Mouse (Mus musculus): Measurements from ENCODE around the gene Lnx1.

The Lnx1 gene

GRCm38 (mm10) chr5:74602371-74602770, 100.3 kb downstream of the Lnx1 start:
- DNase-seq (ENCODE audit: low read depth) = no peak

DNA sequence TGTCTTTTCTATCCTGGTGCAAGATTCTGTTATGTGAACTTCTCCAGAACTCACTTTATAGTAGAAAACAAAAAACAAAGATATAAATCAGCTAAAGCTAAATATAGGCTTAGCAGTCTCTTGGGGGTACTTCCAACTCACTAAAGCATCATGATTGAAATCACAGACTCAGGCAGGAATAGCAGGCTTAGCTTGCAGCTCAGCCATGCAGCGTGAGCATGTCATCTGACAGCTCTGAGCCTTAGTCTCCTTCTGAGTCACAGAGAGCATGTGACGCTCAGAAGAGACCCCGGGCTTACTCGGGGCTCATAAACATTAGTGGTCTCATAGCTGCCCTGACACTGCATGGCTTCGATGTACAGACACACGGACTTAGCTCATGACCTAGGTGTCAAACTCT, 100.7 kb downstream of the Lnx1 start:
- DNase-seq (ENCODE audit: low read depth) = peak; percentile 64

DNA sequence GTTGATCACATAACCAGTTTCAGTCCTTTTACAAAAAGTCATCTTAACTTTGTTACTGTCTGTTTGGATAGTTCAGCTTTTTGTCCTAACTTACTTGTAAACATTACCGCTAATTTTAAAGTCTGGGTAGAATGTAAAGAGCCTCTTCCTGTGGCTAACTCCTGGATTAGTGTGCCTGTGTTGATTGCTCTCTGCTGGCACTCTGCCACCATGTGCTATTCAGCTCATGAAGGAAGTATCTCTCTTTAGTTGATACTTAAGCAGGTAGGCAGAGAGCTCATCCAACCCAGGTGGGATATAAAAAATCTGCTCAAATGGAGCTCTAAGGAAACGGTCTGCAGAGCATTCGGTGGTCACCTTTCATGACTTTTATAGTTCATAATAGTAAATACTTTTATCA, 101.5 kb downstream of the Lnx1 start:
- peak; percentile 48 for DNase-seq (ENCODE audit: low read depth)

DNA sequence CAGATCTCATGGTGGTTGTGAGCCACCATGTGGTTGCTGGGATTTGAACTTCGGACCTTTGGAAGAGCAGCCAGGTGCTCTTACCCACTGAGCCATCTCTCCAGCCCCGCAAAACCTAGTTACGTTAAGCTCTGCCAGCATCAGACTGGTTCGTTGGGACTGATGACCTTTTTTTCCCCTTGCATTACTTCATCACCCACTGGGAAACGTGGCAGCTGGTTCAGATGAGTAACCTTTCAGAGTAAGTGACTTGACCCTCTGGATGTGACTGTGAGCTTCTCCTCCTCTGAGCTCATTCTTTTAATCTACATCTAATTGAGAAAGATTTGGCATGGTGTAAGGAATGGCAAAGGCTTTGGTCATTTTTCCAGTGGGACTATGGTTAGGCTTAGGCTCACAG, 102.7 kb downstream of the Lnx1 start:
- DNase-seq (ENCODE audit: low read depth) = peak; percentile 12

DNA sequence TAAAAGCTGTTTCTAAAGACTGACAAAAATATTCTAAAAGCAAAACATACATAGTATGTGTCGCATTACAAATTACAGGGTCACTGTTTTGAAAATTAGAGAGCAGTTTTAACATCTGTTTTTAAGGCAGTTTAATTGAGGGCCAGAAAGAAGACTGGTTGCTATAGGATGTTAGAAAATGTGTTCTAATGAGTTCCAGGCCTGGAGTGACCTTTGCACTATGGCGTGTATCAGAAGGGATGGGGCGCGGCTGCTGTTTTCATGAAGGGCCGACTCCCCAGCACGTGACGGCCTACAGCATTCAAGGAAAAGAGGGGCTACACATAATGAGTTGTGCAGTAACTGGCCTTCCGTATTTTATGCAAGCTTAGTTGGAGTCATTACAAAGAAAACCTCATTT, 109.6 kb downstream of the Lnx1 start:
- no peak for DNase-seq (ENCODE audit: low read depth)

DNA sequence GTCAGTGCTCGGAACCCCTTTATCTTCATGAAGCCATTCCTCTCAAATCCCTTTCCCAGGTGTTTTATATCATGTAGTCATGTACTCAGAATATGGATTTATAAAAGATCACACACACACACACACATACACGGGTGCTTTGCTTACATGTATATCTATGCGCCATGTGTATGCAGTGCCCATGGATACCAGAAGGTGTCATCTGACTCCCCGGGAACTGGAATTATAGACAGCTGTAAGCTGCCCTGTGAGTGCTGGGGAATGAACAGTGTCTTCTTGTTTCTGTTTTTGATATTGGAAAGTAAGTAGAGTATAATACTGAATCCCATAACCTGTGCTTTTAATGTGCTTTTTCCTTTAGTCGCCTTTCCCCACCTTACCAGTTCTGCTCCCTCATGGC, 111.3 kb downstream of the Lnx1 start:
- peak; percentile 34 for DNase-seq (ENCODE audit: low read depth)

DNA sequence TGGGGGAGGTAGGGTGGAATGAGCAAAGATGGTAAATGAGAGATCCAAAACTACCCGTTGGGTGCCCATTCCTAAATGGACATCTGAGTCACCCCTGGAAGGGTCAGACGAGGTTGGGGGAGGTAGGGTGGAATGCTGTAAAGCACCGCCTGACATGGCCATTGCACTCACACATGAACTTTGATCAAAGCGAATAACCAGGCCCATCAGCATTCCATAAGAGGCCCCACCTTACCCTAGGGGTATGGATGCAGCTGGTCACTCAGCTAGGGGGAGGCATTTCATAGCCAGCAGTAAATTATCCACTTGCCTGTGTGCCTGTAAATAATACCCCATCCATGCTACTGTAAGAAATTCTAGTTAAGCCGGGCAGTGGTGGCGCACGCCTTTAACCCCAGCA, 113.6 kb downstream of the Lnx1 start:
- DNase-seq (ENCODE audit: low read depth) = no peak

DNA sequence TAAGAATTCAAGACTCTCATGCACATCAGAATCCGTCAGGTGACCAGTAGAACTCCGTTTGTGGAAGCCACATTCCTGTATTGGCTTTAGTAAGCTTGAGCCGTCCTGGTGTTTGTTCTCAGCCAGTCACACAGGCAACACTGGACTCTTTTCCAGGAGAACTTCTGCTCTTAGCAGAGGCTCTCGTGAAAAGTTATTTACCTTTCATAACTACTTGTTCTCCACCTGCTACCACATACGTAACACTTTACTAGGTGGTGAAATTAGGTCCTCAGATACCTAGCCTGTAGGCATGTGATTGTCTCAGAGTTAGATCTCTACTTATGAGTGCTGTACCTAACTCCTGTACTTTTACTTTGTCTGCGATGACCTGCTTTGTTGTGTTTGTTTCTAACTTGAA, 130.9 kb downstream of the Lnx1 start:
- DNase-seq (ENCODE audit: low read depth) = no peak

DNA sequence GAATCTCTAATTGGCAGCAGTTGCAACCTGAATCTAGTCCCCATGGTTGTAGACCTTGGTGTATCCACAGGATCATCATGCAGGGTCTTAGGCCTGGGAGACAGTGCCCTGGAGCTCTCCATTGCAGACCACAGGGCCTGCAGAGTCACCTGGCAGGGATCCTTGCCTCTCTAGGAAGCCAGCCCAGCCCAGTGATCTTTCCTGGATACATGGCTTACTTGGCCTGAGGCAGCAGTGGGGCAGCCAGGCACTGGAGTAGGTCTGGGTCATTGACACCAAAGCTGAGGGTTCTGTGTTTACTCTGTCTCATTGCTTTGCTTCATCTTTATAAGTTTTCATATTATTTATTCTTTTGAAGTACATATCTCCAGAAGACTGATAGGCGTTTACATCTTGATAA, 141.6 kb downstream of the Lnx1 start:
- DNase-seq (ENCODE audit: low read depth) = no peak

DNA sequence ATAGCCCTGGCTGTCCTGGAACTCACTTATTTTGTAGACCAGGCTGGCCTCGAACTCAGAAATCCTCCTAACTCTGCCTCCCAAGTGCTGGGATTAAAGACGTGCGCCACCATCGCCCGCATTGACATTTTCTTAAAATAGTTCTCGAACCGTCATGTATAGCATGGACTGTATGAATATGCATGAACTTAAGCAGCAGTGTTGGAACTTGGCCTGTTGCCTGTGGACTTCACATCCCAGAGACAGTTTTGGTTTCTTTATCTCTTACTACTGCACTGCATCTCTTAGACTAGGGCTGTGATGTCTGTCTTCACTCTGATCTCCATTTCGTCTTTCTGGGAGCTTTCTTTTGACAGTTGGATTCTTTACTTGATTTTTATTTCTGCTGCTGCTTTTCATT, 153.1 kb downstream of the Lnx1 start:
- peak; percentile 13 for DNase-seq (ENCODE audit: low read depth)

GRCm38 (mm10) chr5:74545606-74546005, 157.1 kb downstream of the Lnx1 start:
- no peak for DNase-seq (ENCODE audit: low read depth)
